Mouse (Mus musculus) heart, adult 9 months (tissue): ENCODE measurements around the gene Nelfa.
"Not testable (repeated sequence)": the region's sequence is repeated elsewhere in the genome, so short reads cannot be mapped to it uniquely, and the experiment has no call there.

Source experiments
- DNase-seq, 2 experiments: peaks; one replicate each; pipeline ENCODE4 v3.0.0; 2022; ENCODE audit warnings: low spot score in 2 of 2

Gene Nelfa

GRCm38 (mm10) chr5:33936120-33936707, at the start of gene Nelfa:
Nelfa (minus strand) TSS chr5:33936413.
- peak; percentile 98 to 99 for DNase-seq

GRCm38 (mm10) chr5:33983309-33984121, 47.3 kb upstream of the Nelfa start, which contains the start of gene Gm1673:
Gm1673 (plus strand) TSS chr5:33983433.
- peak; percentile 71 to 78 for DNase-seq

GRCm38 (mm10) chr5:33982731-33983259, 46.6 kb upstream of the Nelfa start:
- DNase-seq = no peak

GRCm38 (mm10) chr5:33976267-33976666, 40.1 kb upstream of the Nelfa start:
- no peak for DNase-seq

- DNase-seq = no peak
Measured at GRCm38 (mm10) chr5:33974736-33975135, 38.5 kb upstream of the Nelfa start.

GRCm38 (mm10) chr5:33959382-33959781, 23.2 kb upstream of the Nelfa start:
- peak in 1 of 2 experiments; percentile 24 for DNase-seq

GRCm38 (mm10) chr5:33955868-33956267, 19.7 kb upstream of the Nelfa start:
- no peak for DNase-seq

GRCm38 (mm10) chr5:33954354-33954753, 18.1 kb upstream of the Nelfa start:
- DNase-seq = peak; percentile 32 to 58

GRCm38 (mm10) chr5:33953471-33954185, 17.4 kb upstream of the Nelfa start:
- no peak for DNase-seq

- no peak for DNase-seq
Measured at GRCm38 (mm10) chr5:33948314-33948713, 12.1 kb upstream of the Nelfa start.

- DNase-seq = not testable (repeated sequence)
Measured at GRCm38 (mm10) chr5:33947035-33947434, 10.8 kb upstream of the Nelfa start.

GRCm38 (mm10) chr5:33938448-33938847, 2.2 kb upstream of the Nelfa start:
- DNase-seq = peak; percentile 64 to 71

GRCm38 (mm10) chr5:33937230-33937629, 1.0 kb upstream of the Nelfa start:
- DNase-seq = no peak

- DNase-seq = no peak
Measured at GRCm38 (mm10) chr5:33935700-33936111, 507 bp downstream of the Nelfa start.

- no peak for DNase-seq
Measured at GRCm38 (mm10) chr5:33934877-33935276, 1.3 kb downstream of the Nelfa start.

GRCm38 (mm10) chr5:33934081-33934480, 2.1 kb downstream of the Nelfa start:
- DNase-seq = no peak

GRCm38 (mm10) chr5:33932413-33932812, 3.8 kb downstream of the Nelfa start:
- DNase-seq = no peak

GRCm38 (mm10) chr5:33926170-33926569, 10.0 kb downstream of the Nelfa start:
- no peak for DNase-seq

- DNase-seq = no peak
Measured at GRCm38 (mm10) chr5:33922566-33922965, 13.6 kb downstream of the Nelfa start.

GRCm38 (mm10) chr5:33921486-33922235, 14.6 kb downstream of the Nelfa start:
- DNase-seq = no peak

GRCm38 (mm10) chr5:33920924-33921323, 15.3 kb downstream of the Nelfa start:
- no peak for DNase-seq
